In the genomic region with DNA sequence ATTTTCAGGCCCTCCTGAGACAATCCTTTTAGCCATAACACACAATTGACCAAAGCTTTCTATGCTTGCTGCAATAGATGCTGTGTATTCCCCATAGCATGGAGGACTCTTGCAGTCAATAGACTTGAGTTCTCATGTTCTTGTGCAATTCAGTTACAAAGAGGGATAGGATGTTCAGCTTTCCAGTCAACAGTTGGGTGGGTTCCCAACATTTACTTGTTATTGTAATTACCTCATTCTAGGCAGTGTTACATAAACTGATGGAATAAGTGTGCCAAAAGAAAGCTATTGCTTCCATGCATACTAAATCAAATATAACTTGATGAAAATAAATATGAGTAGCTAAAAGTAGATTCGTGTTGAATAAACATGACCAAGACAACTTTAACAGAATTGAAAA, we compare ENCODE assay signal across 25 mouse cellular contexts.
"Had no signal": no experiment of that assay in that cellular context is flagged by ENCODE, and none has a peak within 500 bp of the region (broad histone marks: within the 10 kb centered on the region; RNA-seq: fewer than 3 reads in every experiment).

No protein-coding gene starts in this region.

- DNase-seq: gastrocnemius, postnatal 14 days; gastrocnemius, postnatal 36 days; heart, adult 2 months; heart, postnatal 14 days; heart, postnatal 36 days; kidney, adult 11 months; kidney, adult 2 months; kidney, adult 9 months; kidney, postnatal 14 days; kidney, postnatal 36 days; layer of hippocampus, adult 9-11 months; layer of hippocampus, postnatal 36 days; liver; liver, embryonic 13.5 days had no signal

- H3K27ac ChIP-seq: heart, adult 2 months; heart, embryonic 13.5 days; heart, embryonic 15.5 days; hindbrain, embryonic 13.5 days; hindbrain, embryonic 15.5 days; hindbrain, postnatal 0 days; kidney, embryonic 15.5 days; kidney, postnatal 0 days; limb, embryonic 10.5 days; limb, embryonic 12.5 days; liver, embryonic 13.5 days; liver, embryonic 15.5 days had no signal

- ATAC-seq: hindbrain, postnatal 0 days; intestine, embryonic 16.5 days had no signal

- H3K4me3 ChIP-seq: heart, adult 2 months; heart, embryonic 13.5 days; heart, embryonic 15.5 days; hindbrain, embryonic 13.5 days; hindbrain, embryonic 15.5 days; kidney, embryonic 15.5 days; limb, embryonic 10.5 days; limb, embryonic 12.5 days; liver, embryonic 13.5 days; liver, embryonic 15.5 days had no signal
